Mouse (Mus musculus) urinary bladder, adult 18-20 months (tissue): ENCODE data around the gene Casp9.

Experiments used
- DNase-seq, 2 experiments: peaks; one replicate each; pipeline ENCODE4 v3.0.0; 2022; ENCODE audit warnings: low spot score in 2 of 2, mixed read lengths in 2 of 2

Gene Casp9

DNA sequence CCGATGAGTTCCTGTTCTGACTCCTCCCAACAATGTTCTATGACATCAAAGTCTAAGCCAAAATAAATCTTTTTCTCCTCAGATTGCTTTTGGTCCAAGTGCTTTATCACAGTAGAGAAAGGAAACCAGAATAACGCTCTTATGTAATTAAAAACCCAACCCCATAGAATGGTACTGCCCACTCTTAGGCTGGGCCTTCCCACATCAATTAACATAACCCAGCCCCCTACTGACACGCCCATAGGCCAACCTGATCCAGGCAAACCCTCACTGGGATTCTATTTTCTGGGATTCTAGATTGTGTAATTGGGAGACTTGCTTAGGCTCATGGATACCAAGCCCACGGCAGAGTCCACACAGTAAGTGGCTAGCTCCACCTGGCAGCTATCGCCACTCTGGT lies 71.6 kb downstream of the Casp9 start:
- no peak for DNase-seq
